Mouse (Mus musculus) thymus, adult 2 months (tissue): Measurements from ENCODE around the gene Slc45a1. TPM values are rescaled to one million over a fixed set of nuclear protein-coding genes. Genes with fewer than 3 reads are reported as not detected.

Experiments
- DNase-seq: peaks from one replicate; pipeline ENCODE4 v3.0.0; 2021
- H3K27ac ChIP-seq: fragments of 200-500 bp; 2 replicates; pipeline ENCODE4 v1.5.1; 2012; ENCODE audit warnings: low read length, control low read depth; ENCODE audit not compliant: control insufficient read depth, insufficient read depth
- H3K27me3 ChIP-seq: fragments of 200-500 bp; 2 replicates; pipeline ENCODE4 v1.6.1; 2012; ENCODE audit warnings: mild to moderate bottlenecking, low read length, moderate library complexity, mixed read lengths; ENCODE audit not compliant: control insufficient read depth, insufficient read depth
- H3K36me3 ChIP-seq: fragments of 200-500 bp; 2 replicates; pipeline ENCODE4 v1.6.1; 2012; ENCODE audit warnings: mild to moderate bottlenecking, low read length, moderate library complexity; ENCODE audit not compliant: control insufficient read depth, insufficient read depth
- H3K4me1 ChIP-seq: fragments of 200-500 bp; replicated peaks from 2 replicates; pipeline ENCODE4 v1.6.1; 2012; ENCODE audit warnings: low read length; ENCODE audit not compliant: control insufficient read depth, insufficient read depth
- H3K4me3 ChIP-seq: fragments of 200-500 bp; 2 replicates; pipeline ENCODE4 v1.5.1; 2012; ENCODE audit warnings: mild to moderate bottlenecking, low read length, control low read depth, moderate library complexity; ENCODE audit not compliant: control insufficient read depth, insufficient read depth
- CTCF ChIP-seq: fragments of 200-500 bp; IDR thresholded peaks from 2 replicates; pipeline ENCODE4 v1.5.1; 2012; ENCODE audit warnings: mild to moderate bottlenecking, control low read depth, low read length, moderate library complexity, borderline replicate concordance; ENCODE audit not compliant: control insufficient read depth, poor library complexity, insufficient read depth; ENCODE audit errors: extremely low read depth
- POLR2A ChIP-seq: fragments of 200-500 bp; IDR thresholded peaks from 2 replicates; pipeline ENCODE4 v1.6.1; 2012; ENCODE audit warnings: mild to moderate bottlenecking, low read length, control low read depth, moderate library complexity; ENCODE audit not compliant: control insufficient read depth, poor library complexity, insufficient read depth; ENCODE audit errors: extremely low read depth
- WGBS: fragments of 180-500 bp; shearing (Covaris S2); methylation state at CpG from one replicate; pipeline ENCODE4 v1.1.7; 2018; 5-methylcytosine and 5-hydroxymethylcytosine counted together
- polyA plus RNA-seq: library from polyadenylated mRNA; depleted of rRNA; stranded (reverse); fragments of >200 nt; gene quantifications from 2 replicates; pipeline ENCODE4 v1.2.3, GENCODE M21; 2012

Gene Slc45a1
- polyA plus RNA-seq, 1 experiment: 0.03 TPM

DNA sequence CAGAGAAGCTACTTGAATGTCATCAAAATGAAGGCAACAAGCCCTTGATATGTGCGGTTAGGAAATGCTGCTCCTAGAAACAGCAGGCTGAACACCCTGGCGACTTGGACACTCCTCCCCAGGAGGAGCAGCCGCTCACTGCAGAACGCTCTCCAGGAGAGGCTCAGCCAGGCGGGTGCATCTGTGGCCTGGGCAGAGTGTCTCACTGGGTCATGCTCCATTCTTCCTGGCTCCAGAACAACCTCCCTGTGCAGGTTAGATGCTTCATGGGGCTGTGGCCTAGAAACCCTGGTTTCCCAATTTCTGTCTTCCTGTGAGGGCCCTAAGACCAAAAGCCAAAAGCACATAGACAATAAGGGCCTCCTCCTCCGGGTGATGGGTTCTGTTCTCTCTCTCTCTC lies 15.3 kb downstream of the Slc45a1 start:
- TF ChIP-seq CTCF (no peak), POLR2A (no peak)
- DNase-seq: no peak
- H3K27ac ChIP-seq: no peak overlapping the region
- no peaks in the 10 kb centered on the region for H3K36me3 ChIP-seq
- no peaks in the 10 kb centered on the region for H3K27me3 ChIP-seq
- H3K4me3 ChIP-seq: no peak overlapping the region
- 92% methylated on average over 6 of the region's 6 CpGs for WGBS
- no peaks in the 10 kb centered on the region for H3K4me1 ChIP-seq

DNA sequence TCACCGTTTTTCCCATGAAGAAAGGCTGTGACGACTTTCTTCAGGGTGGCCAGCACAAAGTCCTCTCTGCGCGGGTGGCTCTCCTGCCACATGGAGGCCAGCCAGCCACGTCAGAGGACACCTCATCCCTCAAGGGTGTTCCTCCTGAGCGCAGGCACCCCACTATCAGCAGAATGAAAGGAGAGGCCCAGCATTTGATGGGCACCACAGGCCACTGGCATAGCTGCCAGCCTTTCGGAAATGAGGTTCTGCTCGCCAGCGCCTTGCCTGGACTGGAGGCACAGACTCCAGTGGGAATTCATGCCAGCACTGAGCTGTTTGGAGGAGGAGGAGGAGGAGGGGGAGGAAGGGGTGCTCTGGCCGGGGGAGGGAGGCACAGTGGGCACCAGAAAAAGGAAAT lies 16.4 kb downstream of the Slc45a1 start:
- Histone ChIP-seq H3K36me3 (no peaks in the 10 kb centered on the region), H3K27ac (no peak overlapping the region), H3K4me3 (no peak overlapping the region), H3K4me1 (no peaks in the 10 kb centered on the region), H3K27me3 (no peaks in the 10 kb centered on the region)
- no peak for TF ChIP-seq POLR2A
- no peak for DNase-seq
- 92% methylated on average over 10 of the region's 10 CpGs for WGBS

DNA sequence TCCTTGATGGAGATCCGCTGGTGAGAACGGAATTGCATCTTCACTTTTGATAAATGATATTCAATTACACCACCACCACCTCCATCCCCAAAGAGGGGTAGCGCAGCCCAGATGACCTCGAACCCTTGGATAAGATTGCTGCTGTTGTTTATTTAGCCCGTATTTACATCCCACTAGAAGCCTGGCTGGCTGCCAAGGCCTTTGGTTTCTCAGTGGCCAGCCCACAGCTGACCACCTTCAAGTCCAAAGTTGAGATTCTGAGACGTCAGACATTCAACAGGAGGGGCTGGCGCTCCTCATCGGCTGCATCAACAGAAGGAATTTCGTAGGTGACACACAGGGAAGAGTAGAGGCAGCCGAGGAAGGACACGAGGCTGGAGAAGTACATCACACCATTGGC lies 22.7 kb downstream of the Slc45a1 start:
- TF ChIP-seq POLR2A: no peak
- no peak for TF ChIP-seq CTCF
- no peaks in the 10 kb centered on the region for H3K4me1 ChIP-seq

DNA sequence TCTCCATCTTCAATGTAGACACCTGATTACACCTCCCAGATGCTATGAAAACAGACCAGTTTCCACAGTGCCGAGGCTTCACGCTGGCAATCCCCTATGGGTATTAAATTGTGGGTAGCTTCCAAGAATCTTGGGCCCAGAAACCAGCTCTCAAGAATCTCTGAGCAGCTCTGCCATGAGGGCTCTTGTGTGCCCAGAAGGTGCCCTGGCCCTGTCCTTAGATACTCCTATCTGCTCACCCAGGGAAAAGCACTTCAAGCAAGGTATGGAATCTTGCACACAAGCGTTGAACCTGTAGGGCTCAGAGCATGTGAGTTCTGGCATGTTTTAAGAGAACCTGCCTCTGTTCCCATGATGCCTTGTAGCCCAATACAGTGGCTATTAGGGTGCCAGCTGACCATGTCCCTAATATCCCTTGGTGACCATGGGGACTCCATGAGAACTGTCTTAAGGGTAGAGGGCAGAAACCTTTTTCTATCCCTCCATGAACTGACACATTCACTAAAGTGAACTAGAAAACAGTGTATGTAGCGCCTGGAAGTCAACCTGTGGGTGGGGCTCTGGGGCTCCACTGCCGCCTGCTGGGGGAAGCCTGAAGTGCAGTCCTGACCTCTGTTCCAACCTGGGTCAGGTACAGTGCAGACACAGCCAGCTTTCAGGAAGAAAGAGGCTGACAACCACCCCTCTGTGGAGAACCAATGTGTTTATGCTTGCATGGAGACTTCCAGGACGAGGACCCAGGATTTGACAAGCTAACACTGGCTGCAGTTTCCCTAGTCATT lies 25.8 kb downstream of the Slc45a1 start:
- DNase-seq: peak; percentile 84
- WGBS: 37% methylated on average over 6 of the region's 6 CpGs

More for the DNA sequence above, 22.7 kb downstream of the Slc45a1 start:
- no peak overlapping the region for H3K27ac ChIP-seq
- 89% methylated on average over 11 of the region's 11 CpGs for WGBS
- H3K4me3 ChIP-seq: no peak overlapping the region
- H3K27me3 ChIP-seq: no peaks in the 10 kb centered on the region
- no peaks in the 10 kb centered on the region for H3K36me3 ChIP-seq
- DNase-seq: no peak

DNA sequence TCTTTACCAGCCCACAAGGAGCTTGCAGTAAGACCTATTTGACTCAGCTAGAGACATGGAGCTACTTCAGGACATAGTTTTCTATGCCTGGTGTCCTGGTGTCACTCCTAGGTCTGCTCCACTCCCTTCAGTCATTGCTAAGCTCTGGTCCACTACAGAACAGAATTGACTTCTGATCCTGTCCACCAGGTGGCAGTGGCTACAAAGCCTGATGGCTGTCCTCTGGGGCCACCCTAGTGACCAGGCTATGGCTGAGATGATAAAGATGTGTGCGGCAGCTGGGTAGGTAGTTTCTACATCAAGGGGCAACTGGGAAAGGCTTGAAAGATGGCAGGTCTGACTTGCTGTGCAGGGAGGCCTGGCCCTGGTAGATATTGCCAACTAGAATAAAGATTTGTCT lies 26.5 kb downstream of the Slc45a1 start:
- Histone ChIP-seq H3K4me1 (no peaks in the 10 kb centered on the region), H3K4me3 (no peak overlapping the region), H3K27me3 (no peaks in the 10 kb centered on the region), H3K27ac (no peak overlapping the region), H3K36me3 (no peaks in the 10 kb centered on the region)
- 72% methylated on average over 1 of the region's 1 CpGs for WGBS
- TF ChIP-seq CTCF (0 out of 2 replicates have a peak, but pooled peaks have one; percentile 30), POLR2A (no peak)
- DNase-seq: peak; percentile 33

More for the DNA sequence above, 25.8 kb downstream of the Slc45a1 start:
- H3K27ac ChIP-seq: no peak overlapping the region
- no peaks in the 10 kb centered on the region for H3K36me3 ChIP-seq
- no peaks in the 10 kb centered on the region for H3K27me3 ChIP-seq
- peak; percentile 91 for TF ChIP-seq CTCF
- no peak for TF ChIP-seq POLR2A
- H3K4me3 ChIP-seq: no peak overlapping the region
- no peaks in the 10 kb centered on the region for H3K4me1 ChIP-seq

DNA sequence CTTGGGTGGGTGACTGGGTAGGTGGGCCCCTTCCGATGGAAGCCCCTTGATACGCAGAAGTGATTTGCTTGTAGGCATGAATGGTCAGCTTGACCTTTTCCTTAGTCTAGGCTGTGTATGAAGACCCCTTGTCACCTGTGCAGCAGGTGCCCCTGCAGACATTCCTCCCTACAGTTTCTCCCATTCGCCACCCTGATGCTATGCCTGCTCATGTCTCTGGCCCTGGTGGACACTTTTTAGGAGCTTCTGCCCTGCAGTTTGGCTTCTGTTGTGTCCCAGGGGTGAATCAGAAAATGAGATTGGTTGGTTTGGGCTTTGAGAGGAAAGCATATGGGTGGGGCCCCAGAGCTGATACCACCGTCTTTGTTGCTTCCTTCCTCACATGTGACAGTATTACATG lies 27.0 kb downstream of the Slc45a1 start:
- Histone ChIP-seq H3K4me1 (no peaks in the 10 kb centered on the region), H3K36me3 (no peaks in the 10 kb centered on the region), H3K27me3 (no peaks in the 10 kb centered on the region), H3K27ac (no peak overlapping the region), H3K4me3 (no peak overlapping the region)
- no peak for DNase-seq
- 78% methylated on average over 4 of the region's 4 CpGs for WGBS
- TF ChIP-seq CTCF (no peak), POLR2A (no peak)

DNA sequence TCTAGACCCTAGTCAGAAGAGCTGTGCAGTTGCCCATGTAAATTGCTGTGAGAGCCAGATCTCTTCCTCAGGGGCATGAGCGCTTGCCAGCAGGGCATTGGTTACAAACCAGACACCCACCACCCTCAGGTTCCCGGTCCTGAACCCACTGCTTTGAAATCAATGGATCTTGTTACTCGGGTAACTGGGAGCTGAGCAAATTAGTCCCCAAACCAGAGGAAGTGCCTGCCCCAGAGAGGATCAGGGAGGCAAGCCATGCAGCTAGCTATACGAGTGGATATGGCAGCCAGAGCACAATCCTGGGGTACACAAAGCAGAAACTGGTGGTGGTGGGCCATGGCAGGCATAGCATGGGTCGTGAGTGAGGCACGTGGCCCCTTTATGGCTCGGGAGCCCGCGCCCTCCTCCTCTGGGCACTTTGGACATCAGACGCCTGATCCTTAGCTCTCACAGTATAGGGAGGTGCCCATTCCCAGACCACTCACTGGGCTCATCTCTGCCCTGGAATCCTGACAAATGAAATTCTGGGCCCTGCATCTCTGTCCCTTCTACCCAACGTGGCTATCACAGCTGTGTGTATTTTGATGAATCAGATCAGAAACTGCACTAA lies 27.7 kb downstream of the Slc45a1 start:
- H3K27ac ChIP-seq: no peak overlapping the region
- H3K4me3 ChIP-seq: no peak overlapping the region
- no peak for DNase-seq
- WGBS: 90% methylated on average over 11 of the region's 11 CpGs
- no peaks in the 10 kb centered on the region for H3K27me3 ChIP-seq
- TF ChIP-seq POLR2A (no peak), CTCF (no peak)
- H3K4me1 ChIP-seq: no peaks in the 10 kb centered on the region
- no peaks in the 10 kb centered on the region for H3K36me3 ChIP-seq
